Mouse (Mus musculus) forebrain, embryonic 14.5 days (tissue): ENCODE measurements around the gene Utp20. TPM values are rescaled to one million over a fixed set of nuclear protein-coding genes. Genes with fewer than 3 reads are reported as not detected.
"Not testable (repeated sequence)": the region's sequence is repeated elsewhere in the genome, so short reads cannot be mapped to it uniquely, and the experiment has no call there.

Experiments
- ATAC-seq: fragments of 200-750 bp; cut with Nextera tagmentation; 2 replicates; pipeline ENCODE4 v1.8.0; 2017; ENCODE audit warnings: mild to moderate bottlenecking, moderate library complexity
- DNase-seq: peaks from one replicate; pipeline ENCODE4 v3.0.0-alpha.2; 2015; ENCODE audit warnings: low spot score
- H3K27ac ChIP-seq: fragments of 300-500 bp; sonication (generic); 2 replicates; pipeline ENCODE4 v1.5.1; 2014; ENCODE audit warnings: low read depth, mild to moderate bottlenecking, control low read depth, low read length, moderate library complexity
- H3K27me3 ChIP-seq: fragments of 300-500 bp; sonication (generic); replicated peaks from 2 replicates; pipeline ENCODE4 v1.6.1; 2014; ENCODE audit warnings: low read length, control low read depth, mixed read lengths; ENCODE audit not compliant: control insufficient read depth, insufficient read depth
- H3K36me3 ChIP-seq: fragments of 300-500 bp; sonication (generic); 2 replicates; pipeline ENCODE4 v1.6.1; 2014; ENCODE audit warnings: low read length, control low read depth; ENCODE audit not compliant: control insufficient read depth, insufficient read depth
- H3K4me1 ChIP-seq: fragments of 300-500 bp; sonication (generic); 2 replicates; pipeline ENCODE4 v1.6.1; 2014; ENCODE audit warnings: antibody characterized with exemption, low read length, control low read depth; ENCODE audit not compliant: control insufficient read depth, insufficient read depth
- H3K4me2 ChIP-seq: fragments of 300-500 bp; sonication (generic); 2 replicates; pipeline ENCODE4 v1.6.1; 2014; ENCODE audit warnings: mild to moderate bottlenecking, control low read depth, low read length
- H3K4me3 ChIP-seq: fragments of 300-500 bp; sonication (generic); 2 replicates; pipeline ENCODE4 v1.5.1; 2014; ENCODE audit warnings: low read depth, low read length, control low read depth
- H3K9ac ChIP-seq: fragments of 300-500 bp; sonication (generic); 2 replicates; pipeline ENCODE4 v1.6.1; 2014; ENCODE audit warnings: mild to moderate bottlenecking, low read length, control low read depth, moderate library complexity
- H3K9me3 ChIP-seq: fragments of 300-500 bp; sonication (generic); replicated peaks from 2 replicates; pipeline ENCODE4 v1.6.1; 2016; ENCODE audit warnings: low read length, control low read depth, mixed read lengths; ENCODE audit not compliant: control insufficient read depth
- WGBS: fragments of 180-500 bp; shearing (Covaris S2); extraction: QIAGEN DNeasy Blood & Tissue Kit; methylation state at CpG from one replicate; pipeline ENCODE4 v1.1.7; 2014; 5-methylcytosine and 5-hydroxymethylcytosine counted together
- polyA plus RNA-seq: library from polyadenylated mRNA; unstranded; fragments of >200 nt; fragmentation: Nextera tagmentation; extraction: Ambion mirVana; gene quantifications from 2 replicates; pipeline ENCODE4 v1.2.1, GENCODE M21; 2014

Utp20 gene
- polyA plus RNA-seq, 1 experiment from 2014 or later, result 11.7 TPM

GRCm38 (mm10) chr10:88739074-88739473, 87.5 kb downstream of the Utp20 start:
- not testable (repeated sequence) for DNase-seq, H3K27me3 ChIP-seq, H3K9ac ChIP-seq, ATAC-seq, H3K4me3 ChIP-seq, H3K27ac ChIP-seq, H3K9me3 ChIP-seq, H3K4me2 ChIP-seq, H3K4me1 ChIP-seq
- 95% methylated on average over 8 of the region's 8 CpGs for WGBS
- H3K36me3 ChIP-seq, result peaks cover 46% of the 10 kb centered on the region

GRCm38 (mm10) chr10:88732309-88732622, 94.3 kb downstream of the Utp20 start:
- H3K36me3 ChIP-seq, result peaks cover 6% of the 10 kb centered on the region
- peaks cover 6% of the 10 kb centered on the region for H3K4me1 ChIP-seq
- DNase-seq, result no peak
- no peaks in the 10 kb centered on the region for H3K9me3 ChIP-seq
- WGBS, result 14% methylated on average over 6 of the region's 6 CpGs
- H3K27me3 ChIP-seq, result no peaks in the 10 kb centered on the region
- peak overlapping the region; percentile 78 for H3K4me3 ChIP-seq
- peak overlapping the region; percentile 89 for H3K4me2 ChIP-seq
- ATAC-seq, result no peak
- H3K27ac ChIP-seq, result no peak overlapping the region
- peak overlapping the region; percentile 85 for H3K9ac ChIP-seq

GRCm38 (mm10) chr10:88731496-88732308, 94.9 kb downstream of the Utp20 start:
- Histone ChIP-seq H3K9ac (peak overlapping the region; percentile 85), H3K36me3 (peaks cover under 1% of the 10 kb centered on the region; the same call in 1 of the 2 replicates), H3K4me1 (peaks cover 6% of the 10 kb centered on the region), H3K9me3 (no peaks in the 10 kb centered on the region), H3K27ac (no peak overlapping the region; the same call in 1 of the 2 replicates), H3K27me3 (no peaks in the 10 kb centered on the region), H3K4me3 (peak overlapping the region; percentile 78), H3K4me2 (peak overlapping the region; percentile 89)
- peak; percentile 14 for DNase-seq
- 2% methylated on average over 60 of the region's 61 CpGs for WGBS
- no peak; the same call in none of the 2 replicates for ATAC-seq

GRCm38 (mm10) chr10:88730571-88731495, 95.8 kb downstream of the Utp20 start, which contains the start of gene Arl1:
Arl1 (plus strand) TSS chr10:88730858.
- ATAC-seq (peak; percentile 96), DNase-seq (peak; percentile 96)
- H3K9ac ChIP-seq, result peak within 1 kb of the TSS; percentile 85
- no peaks in the 10 kb centered on the region for H3K27me3 ChIP-seq
- H3K36me3 ChIP-seq, result no peaks in the 10 kb centered on the region
- peak within 1 kb of the TSS; percentile 89 for H3K4me2 ChIP-seq
- no peaks in the 10 kb centered on the region for H3K9me3 ChIP-seq
- H3K4me1 ChIP-seq, result peaks cover 6% of the 10 kb centered on the region
- H3K4me3 ChIP-seq, result peak within 1 kb of the TSS; percentile 78
- H3K27ac ChIP-seq, result peak within 1 kb of the TSS; percentile 52; the same call in 1 of the 2 replicates
- under 1% methylated on average over 65 of the region's 65 CpGs for WGBS

GRCm38 (mm10) chr10:88728166-88728565, 98.4 kb downstream of the Utp20 start:
- WGBS, result 79% methylated on average over 8 of the region's 8 CpGs
- no peak for ATAC-seq
- no peak overlapping the region for H3K9ac ChIP-seq

GRCm38 (mm10) chr10:88727128-88727527, 99.5 kb downstream of the Utp20 start:
- H3K36me3 ChIP-seq, result no peaks in the 10 kb centered on the region
- H3K9ac ChIP-seq, result no peak overlapping the region
- ATAC-seq (no peak), DNase-seq (peak; percentile 61)
- H3K27me3 ChIP-seq, result no peaks in the 10 kb centered on the region
- WGBS, result 76% methylated on average over 1 of the region's 1 CpGs
- no peak overlapping the region for H3K4me2 ChIP-seq
- H3K9me3 ChIP-seq, result no peaks in the 10 kb centered on the region
- H3K4me3 ChIP-seq, result no peak overlapping the region
- H3K27ac ChIP-seq, result no peak overlapping the region
- peaks cover 3% of the 10 kb centered on the region for H3K4me1 ChIP-seq

More at GRCm38 (mm10) chr10:88728166-88728565, 98.4 kb downstream of the Utp20 start:
- Histone ChIP-seq H3K36me3 (no peaks in the 10 kb centered on the region), H3K27ac (no peak overlapping the region), H3K4me3 (no peak overlapping the region), H3K4me2 (no peak overlapping the region), H3K9me3 (no peaks in the 10 kb centered on the region), H3K27me3 (no peaks in the 10 kb centered on the region), H3K4me1 (peaks cover 6% of the 10 kb centered on the region)
- no peak for DNase-seq

- H3K4me1 ChIP-seq, result peaks cover 2% of the 10 kb centered on the region
- ATAC-seq (no peak), DNase-seq (peak; percentile 16)
- no peaks in the 10 kb centered on the region for H3K36me3 ChIP-seq
- no peaks in the 10 kb centered on the region for H3K9me3 ChIP-seq
- H3K27ac ChIP-seq, result no peak overlapping the region
- no peak overlapping the region for H3K4me3 ChIP-seq
- no peak overlapping the region for H3K4me2 ChIP-seq
- H3K9ac ChIP-seq, result no peak overlapping the region
- WGBS, result 60% methylated on average over 2 of the region's 2 CpGs
- H3K27me3 ChIP-seq, result no peaks in the 10 kb centered on the region
These were observed 101.3 kb downstream of the Utp20 start for GRCm38 (mm10) chr10:88725343-88725742.

GRCm38 (mm10) chr10:88719618-88720017, 107.0 kb downstream of the Utp20 start:
- H3K9ac ChIP-seq, result no peak overlapping the region
- no peak overlapping the region for H3K27ac ChIP-seq
- DNase-seq (no peak), ATAC-seq (no peak)
- H3K4me1 ChIP-seq, result no peaks in the 10 kb centered on the region
- H3K27me3 ChIP-seq, result no peaks in the 10 kb centered on the region
- no peaks in the 10 kb centered on the region for H3K9me3 ChIP-seq
- H3K36me3 ChIP-seq, result no peaks in the 10 kb centered on the region
- 91% methylated on average over 1 of the region's 1 CpGs for WGBS
- no peak overlapping the region for H3K4me3 ChIP-seq
- no peak overlapping the region for H3K4me2 ChIP-seq
